ENCODE assay signal across 13 mouse cellular contexts in the genomic region with DNA sequence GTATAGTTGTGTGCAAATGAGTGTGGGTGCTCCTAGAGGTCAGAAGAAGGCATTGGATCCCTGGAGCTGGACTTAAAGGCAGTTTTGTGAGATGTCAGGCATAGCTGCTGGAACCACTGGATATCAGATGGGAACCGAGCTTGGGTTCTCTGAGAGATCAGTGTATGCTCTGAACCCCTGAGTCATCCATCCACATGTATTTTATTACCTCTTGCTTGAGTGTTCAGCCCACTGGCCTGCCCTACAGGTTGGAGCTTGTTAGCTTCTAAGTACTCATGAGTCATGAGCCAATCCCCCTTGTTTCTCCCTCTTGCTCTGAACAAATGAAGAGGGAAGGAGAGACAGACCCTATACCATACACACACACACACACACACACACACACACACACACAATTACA.
"Had no signal": no experiment of that assay in that cellular context is flagged by ENCODE, and none has a peak within 500 bp of the region (broad histone marks: within the 10 kb centered on the region; RNA-seq: fewer than 3 reads in every experiment).

No protein-coding gene starts in this region.

- DNase-seq: lung, adult 18-20 months; lung, embryonic 14.5 days; lung, postnatal 10 days; lung, postnatal 4 days; midbrain, embryonic 14.5 days; retina, postnatal 1 day; right cerebral cortex, adult 18-20 months; right cerebral cortex, postnatal 25 days; right cerebral cortex, postnatal 4 days; spleen, adult 18-20 months; thymus, adult 18-20 months; thymus, postnatal 25 days; thymus, postnatal 4 days had no signal
